Mouse (Mus musculus): ENCODE results near the gene Mapk12. TPM values are rescaled to one million over a fixed set of nuclear protein-coding genes. Genes with fewer than 3 reads are reported as not detected.
A peak's percentile ranks its signal among the peaks of the same experiment; 100 is the strongest.

The Mapk12 gene
- polyA plus RNA-seq, 1 experiment from 2014 or later: 5.1 TPM

GRCm38 (mm10) chr15:89147024-89147423 is 6.5 kb upstream of the Mapk12 start:
- no peaks in the 10 kb centered on the region for H3K27me3 ChIP-seq (replicated peaks; ENCODE audit: control insufficient read depth, insufficient read depth, low read length)
- peak; percentile 42 for DNase-seq (ENCODE audit: low spot score)

GRCm38 (mm10) chr15:89146537-89146936 is 6.0 kb upstream of the Mapk12 start:
- peak; percentile 62 for DNase-seq (ENCODE audit: low spot score)
- Histone ChIP-seq H3K4me3 (ENCODE audit: low read depth, low read length) (peak overlapping the region; percentile 74), H3K36me3 (ENCODE audit: control insufficient read depth, insufficient read depth, low read length) (peaks cover 33% of the 10 kb centered on the region), H3K4me2 (ENCODE audit: low read length) (peak overlapping the region; percentile 82), H3K27ac (ENCODE audit: low read depth, low read length) (peak overlapping the region; percentile 63), H3K27me3 (replicated peaks; ENCODE audit: control insufficient read depth, insufficient read depth, low read length) (no peaks in the 10 kb centered on the region), H3K9ac (ENCODE audit: low read length) (peak overlapping the region; percentile 66), H3K9me3 (replicated peaks; ENCODE audit: control insufficient read depth, low read length) (no peaks in the 10 kb centered on the region), H3K4me1 (ENCODE audit: control insufficient read depth, insufficient read depth, low read length) (peaks cover 21% of the 10 kb centered on the region)
- WGBS: 3% methylated on average over 27 of the region's 27 CpGs
- ATAC-seq: peak; percentile 14; the same call in 1 of the 2 replicates

More at GRCm38 (mm10) chr15:89147024-89147423, 6.5 kb upstream of the Mapk12 start:
- peak overlapping the region; percentile 82 for H3K4me2 ChIP-seq (ENCODE audit: low read length)
- H3K4me1 ChIP-seq (ENCODE audit: control insufficient read depth, insufficient read depth, low read length): peaks cover 22% of the 10 kb centered on the region
- H3K27ac ChIP-seq (ENCODE audit: low read depth, low read length): peak overlapping the region; percentile 63
- H3K36me3 ChIP-seq (ENCODE audit: control insufficient read depth, insufficient read depth, low read length): peaks cover 33% of the 10 kb centered on the region
- H3K4me3 ChIP-seq (ENCODE audit: low read depth, low read length): peak overlapping the region; percentile 74
- ATAC-seq: no peak
- H3K9ac ChIP-seq (ENCODE audit: low read length): peak overlapping the region; percentile 66
- H3K9me3 ChIP-seq (replicated peaks; ENCODE audit: control insufficient read depth, low read length): no peaks in the 10 kb centered on the region
- 10% methylated on average over 16 of the region's 16 CpGs for WGBS

- H3K27me3 ChIP-seq (replicated peaks; ENCODE audit: control insufficient read depth, insufficient read depth, low read length): no peaks in the 10 kb centered on the region
- H3K4me1 ChIP-seq (ENCODE audit: control insufficient read depth, insufficient read depth, low read length): peaks cover 22% of the 10 kb centered on the region
- WGBS: 82% methylated on average over 24 of the region's 24 CpGs
- DNase-seq (ENCODE audit: low spot score) (no peak), ATAC-seq (no peak)
- peaks cover 33% of the 10 kb centered on the region for H3K36me3 ChIP-seq (ENCODE audit: control insufficient read depth, insufficient read depth, low read length)
- 0 out of 2 replicates have a peak overlapping the region, but pooled peaks have one; percentile 7 for H3K9ac ChIP-seq (ENCODE audit: low read length)
- H3K9me3 ChIP-seq (replicated peaks; ENCODE audit: control insufficient read depth, low read length): no peaks in the 10 kb centered on the region
- peak overlapping the region; percentile 82 for H3K4me2 ChIP-seq (ENCODE audit: low read length)
- H3K4me3 ChIP-seq (ENCODE audit: low read depth, low read length): peak overlapping the region; percentile 74
- H3K27ac ChIP-seq (ENCODE audit: low read depth, low read length): no peak overlapping the region
Measured at GRCm38 (mm10) chr15:89145813-89146350, 5.4 kb upstream of the Mapk12 start.

GRCm38 (mm10) chr15:89144965-89145364 is 4.5 kb upstream of the Mapk12 start:
- Histone ChIP-seq H3K9ac (ENCODE audit: low read length) (no peak overlapping the region), H3K36me3 (ENCODE audit: control insufficient read depth, insufficient read depth, low read length) (peaks cover 33% of the 10 kb centered on the region), H3K27ac (ENCODE audit: low read depth, low read length) (no peak overlapping the region), H3K27me3 (replicated peaks; ENCODE audit: control insufficient read depth, insufficient read depth, low read length) (no peaks in the 10 kb centered on the region), H3K4me1 (ENCODE audit: control insufficient read depth, insufficient read depth, low read length) (peaks cover 26% of the 10 kb centered on the region), H3K4me2 (ENCODE audit: low read length) (no peak overlapping the region), H3K4me3 (ENCODE audit: low read depth, low read length) (no peak overlapping the region), H3K9me3 (replicated peaks; ENCODE audit: control insufficient read depth, low read length) (no peaks in the 10 kb centered on the region)
- DNase-seq (ENCODE audit: low spot score) (no peak), ATAC-seq (no peak)
- WGBS: 97% methylated on average over 11 of the region's 11 CpGs

- Histone ChIP-seq H3K9me3 (replicated peaks; ENCODE audit: control insufficient read depth, low read length) (no peaks in the 10 kb centered on the region), H3K4me3 (ENCODE audit: low read depth, low read length) (no peak overlapping the region), H3K27ac (ENCODE audit: low read depth, low read length) (no peak overlapping the region), H3K4me1 (ENCODE audit: control insufficient read depth, insufficient read depth, low read length) (peaks cover 24% of the 10 kb centered on the region), H3K36me3 (ENCODE audit: control insufficient read depth, insufficient read depth, low read length) (peaks cover 33% of the 10 kb centered on the region), H3K27me3 (replicated peaks; ENCODE audit: control insufficient read depth, insufficient read depth, low read length) (no peaks in the 10 kb centered on the region), H3K9ac (ENCODE audit: low read length) (no peak overlapping the region), H3K4me2 (ENCODE audit: low read length) (no peak overlapping the region)
- DNase-seq (ENCODE audit: low spot score) (no peak), ATAC-seq (no peak)
- 83% methylated on average over 2 of the region's 2 CpGs for WGBS
Measured at GRCm38 (mm10) chr15:89143134-89143533, 2.6 kb upstream of the Mapk12 start.

- no peak overlapping the region for H3K9ac ChIP-seq (ENCODE audit: low read length)
- no peak overlapping the region for H3K4me3 ChIP-seq (ENCODE audit: low read depth, low read length)
- no peaks in the 10 kb centered on the region for H3K27me3 ChIP-seq (replicated peaks; ENCODE audit: control insufficient read depth, insufficient read depth, low read length)
- H3K27ac ChIP-seq (ENCODE audit: low read depth, low read length): no peak overlapping the region
- no peak overlapping the region for H3K4me2 ChIP-seq (ENCODE audit: low read length)
- WGBS: 80% methylated on average over 4 of the region's 4 CpGs
- DNase-seq (ENCODE audit: low spot score) (no peak), ATAC-seq (no peak)
- peaks cover 11% of the 10 kb centered on the region for H3K4me1 ChIP-seq (ENCODE audit: control insufficient read depth, insufficient read depth, low read length)
- H3K9me3 ChIP-seq (replicated peaks; ENCODE audit: control insufficient read depth, low read length): no peaks in the 10 kb centered on the region
- H3K36me3 ChIP-seq (ENCODE audit: control insufficient read depth, insufficient read depth, low read length): peaks cover 33% of the 10 kb centered on the region
Measured at GRCm38 (mm10) chr15:89141905-89142304, 1.4 kb upstream of the Mapk12 start.

- Histone ChIP-seq H3K4me3 (ENCODE audit: low read depth, low read length) (no peak overlapping the region), H3K27ac (ENCODE audit: low read depth, low read length) (no peak overlapping the region), H3K9me3 (replicated peaks; ENCODE audit: control insufficient read depth, low read length) (no peaks in the 10 kb centered on the region), H3K36me3 (ENCODE audit: control insufficient read depth, insufficient read depth, low read length) (peaks cover 33% of the 10 kb centered on the region), H3K27me3 (replicated peaks; ENCODE audit: control insufficient read depth, insufficient read depth, low read length) (no peaks in the 10 kb centered on the region), H3K4me2 (ENCODE audit: low read length) (peak overlapping the region; percentile 96; the same call in 1 of the 2 replicates), H3K4me1 (ENCODE audit: control insufficient read depth, insufficient read depth, low read length) (peaks cover 11% of the 10 kb centered on the region), H3K9ac (ENCODE audit: low read length) (no peak overlapping the region)
- no peak for DNase-seq (ENCODE audit: low spot score)
- no peak for ATAC-seq
- 23% methylated on average over 5 of the region's 5 CpGs for WGBS
Measured at GRCm38 (mm10) chr15:89141443-89141842, 940 bp upstream of the Mapk12 start.

GRCm38 (mm10) chr15:89140048-89140658 is 350 bp downstream of the Mapk12 start:
- Histone ChIP-seq H3K4me3 (ENCODE audit: low read depth, low read length) (peak overlapping the region; percentile 47), H3K4me1 (ENCODE audit: control insufficient read depth, insufficient read depth, low read length) (peaks cover 11% of the 10 kb centered on the region), H3K27ac (ENCODE audit: low read depth, low read length) (no peak overlapping the region), H3K9me3 (replicated peaks; ENCODE audit: control insufficient read depth, low read length) (no peaks in the 10 kb centered on the region), H3K27me3 (replicated peaks; ENCODE audit: control insufficient read depth, insufficient read depth, low read length) (no peaks in the 10 kb centered on the region), H3K36me3 (ENCODE audit: control insufficient read depth, insufficient read depth, low read length) (peaks cover 25% of the 10 kb centered on the region), H3K9ac (ENCODE audit: low read length) (peak overlapping the region; percentile 73), H3K4me2 (ENCODE audit: low read length) (peak overlapping the region; percentile 96)
- peak; percentile 47 for ATAC-seq
- peak; percentile 33 for DNase-seq (ENCODE audit: low spot score)
- WGBS: under 1% methylated on average over 45 of the region's 53 CpGs

- Histone ChIP-seq H3K36me3 (ENCODE audit: control insufficient read depth, insufficient read depth, low read length) (peaks cover 11% of the 10 kb centered on the region; the same call in 1 of the 2 replicates), H3K9me3 (replicated peaks; ENCODE audit: control insufficient read depth, low read length) (no peaks in the 10 kb centered on the region), H3K4me1 (ENCODE audit: control insufficient read depth, insufficient read depth, low read length) (peaks cover 11% of the 10 kb centered on the region), H3K9ac (ENCODE audit: low read length) (no peak overlapping the region), H3K4me3 (ENCODE audit: low read depth, low read length) (no peak overlapping the region), H3K27ac (ENCODE audit: low read depth, low read length) (no peak overlapping the region), H3K4me2 (ENCODE audit: low read length) (no peak overlapping the region), H3K27me3 (replicated peaks; ENCODE audit: control insufficient read depth, insufficient read depth, low read length) (no peaks in the 10 kb centered on the region)
- no peak for ATAC-seq
- DNase-seq (ENCODE audit: low spot score): no peak
- WGBS: 98% methylated on average over 6 of the region's 6 CpGs
Measured at GRCm38 (mm10) chr15:89138531-89138930, 2.0 kb downstream of the Mapk12 start.
